Mouse (Mus musculus) midbrain, embryonic 11.5 days (tissue): Measurements from ENCODE around the gene Kdm1a. TPM values are rescaled to one million over a fixed set of nuclear protein-coding genes. Genes with fewer than 3 reads are reported as not detected.
A peak's percentile ranks its signal among the peaks of the same experiment; 100 is the strongest.

Experiments
- ATAC-seq: fragments of 200-750 bp; cut with Nextera tagmentation; 2 replicates; pipeline ENCODE4 v1.8.0; 2017; ENCODE audit warnings: moderate TSS enrichment, moderate library complexity; ENCODE audit not compliant: low FRiP score
- DNase-seq: peaks from one replicate; pipeline ENCODE4 v3.0.0; 2015; ENCODE audit warnings: low spot score; ENCODE audit errors: missing footprints
- H3K27ac ChIP-seq: fragments of 300-500 bp; sonication (generic); 2 replicates; pipeline ENCODE4 v1.5.1; 2014; ENCODE audit warnings: low read depth, low read length
- H3K27me3 ChIP-seq: fragments of 300-500 bp; sonication (generic); 2 replicates; pipeline ENCODE4 v1.6.1; 2014; ENCODE audit warnings: mild to moderate bottlenecking, low read length, moderate library complexity, mixed read lengths; ENCODE audit not compliant: control insufficient read depth, insufficient read depth
- H3K36me3 ChIP-seq: fragments of 300-500 bp; sonication (generic); 2 replicates; pipeline ENCODE4 v1.6.1; 2014; ENCODE audit warnings: mild to moderate bottlenecking, low read length, moderate library complexity, mixed read lengths; ENCODE audit not compliant: control insufficient read depth, insufficient read depth
- H3K4me1 ChIP-seq: fragments of 300-500 bp; sonication (generic); 2 replicates; pipeline ENCODE4 v1.6.1; 2014; ENCODE audit warnings: low read length; ENCODE audit not compliant: control insufficient read depth, insufficient read depth
- H3K4me2 ChIP-seq: fragments of 300-500 bp; sonication (generic); 2 replicates; pipeline ENCODE4 v1.6.1; 2014; ENCODE audit warnings: mild to moderate bottlenecking, moderate library complexity
- H3K4me3 ChIP-seq: fragments of 300-500 bp; sonication (generic); 2 replicates; pipeline ENCODE4 v1.5.1; 2014; ENCODE audit warnings: low read depth, low read length
- H3K9ac ChIP-seq: fragments of 300-500 bp; sonication (generic); 2 replicates; pipeline ENCODE4 v1.6.1; 2014; ENCODE audit warnings: low read length
- H3K9me3 ChIP-seq: fragments of 300-500 bp; sonication (generic); 2 replicates; pipeline ENCODE4 v1.6.1; 2016; ENCODE audit warnings: low read length; ENCODE audit not compliant: control insufficient read depth
- WGBS: fragments of 180-500 bp; shearing (Covaris S2); extraction: QIAGEN DNeasy Blood & Tissue Kit; methylation state at CpG from one replicate; pipeline ENCODE4 v1.1.7; 2014; 5-methylcytosine and 5-hydroxymethylcytosine counted together
- polyA plus RNA-seq: library from polyadenylated mRNA; unstranded; fragments of >200 nt; fragmentation: Nextera tagmentation; extraction: Ambion mirVana; gene quantifications from 2 replicates; pipeline ENCODE4 v1.2.1, GENCODE M21; 2014

Gene Kdm1a
- polyA plus RNA-seq, 1 experiment from 2014 or later: 89.6 TPM

GRCm38 (mm10) chr4:136613657-136614056 is 11.1 kb upstream of the Kdm1a start:
- no peaks in the 10 kb centered on the region for H3K9me3 ChIP-seq
- no peaks in the 10 kb centered on the region for H3K4me1 ChIP-seq
- H3K9ac ChIP-seq: no peak overlapping the region
- H3K4me2 ChIP-seq: no peak overlapping the region
- DNase-seq (peak; percentile 44), ATAC-seq (no peak)
- H3K27ac ChIP-seq: no peak overlapping the region
- H3K36me3 ChIP-seq: no peaks in the 10 kb centered on the region
- no peaks in the 10 kb centered on the region for H3K27me3 ChIP-seq
- WGBS: 72% methylated on average over 7 of the region's 7 CpGs
- no peak overlapping the region for H3K4me3 ChIP-seq

DNA sequence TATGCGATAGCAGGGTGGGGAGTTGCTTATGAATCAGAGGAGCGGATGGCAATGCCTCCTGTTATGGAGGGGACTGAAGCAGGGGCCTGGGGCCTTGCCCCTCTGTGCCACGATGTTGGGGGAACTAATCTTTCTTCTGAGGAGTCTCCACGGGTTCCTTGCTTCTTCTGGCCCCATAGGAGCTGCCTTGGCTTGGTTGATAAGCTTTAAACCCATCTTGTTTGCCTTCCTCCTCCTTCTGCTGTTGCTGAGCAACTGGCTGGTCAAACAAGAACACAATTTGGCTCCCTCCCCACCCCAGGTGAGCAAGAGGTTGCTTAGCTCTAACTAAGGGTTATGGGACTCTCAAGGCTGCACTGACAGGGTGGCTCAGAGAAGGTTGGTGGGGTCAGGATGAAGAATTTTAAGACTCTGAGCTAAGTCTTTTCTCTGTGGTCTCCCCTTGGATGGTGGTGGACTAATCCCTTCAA is 7.9 kb upstream of the Kdm1a start, which contains the start of gene Tex46:
Gene Tex46, plus strand, starts transcription at position 51 of the 470 bp plus-strand sequence.
- WGBS: 57% methylated on average over 4 of the region's 4 CpGs
- H3K9ac ChIP-seq: no peak within 1 kb of the TSS
- ATAC-seq: no peak
- H3K27me3 ChIP-seq: no peaks in the 10 kb centered on the region
- H3K9me3 ChIP-seq: no peaks in the 10 kb centered on the region
- H3K4me2 ChIP-seq: no peak within 1 kb of the TSS
- no peaks in the 10 kb centered on the region for H3K4me1 ChIP-seq
- H3K36me3 ChIP-seq: no peaks in the 10 kb centered on the region
- H3K27ac ChIP-seq: no peak within 1 kb of the TSS
- H3K4me3 ChIP-seq: no peak within 1 kb of the TSS
- peak; percentile 57 for DNase-seq

DNA sequence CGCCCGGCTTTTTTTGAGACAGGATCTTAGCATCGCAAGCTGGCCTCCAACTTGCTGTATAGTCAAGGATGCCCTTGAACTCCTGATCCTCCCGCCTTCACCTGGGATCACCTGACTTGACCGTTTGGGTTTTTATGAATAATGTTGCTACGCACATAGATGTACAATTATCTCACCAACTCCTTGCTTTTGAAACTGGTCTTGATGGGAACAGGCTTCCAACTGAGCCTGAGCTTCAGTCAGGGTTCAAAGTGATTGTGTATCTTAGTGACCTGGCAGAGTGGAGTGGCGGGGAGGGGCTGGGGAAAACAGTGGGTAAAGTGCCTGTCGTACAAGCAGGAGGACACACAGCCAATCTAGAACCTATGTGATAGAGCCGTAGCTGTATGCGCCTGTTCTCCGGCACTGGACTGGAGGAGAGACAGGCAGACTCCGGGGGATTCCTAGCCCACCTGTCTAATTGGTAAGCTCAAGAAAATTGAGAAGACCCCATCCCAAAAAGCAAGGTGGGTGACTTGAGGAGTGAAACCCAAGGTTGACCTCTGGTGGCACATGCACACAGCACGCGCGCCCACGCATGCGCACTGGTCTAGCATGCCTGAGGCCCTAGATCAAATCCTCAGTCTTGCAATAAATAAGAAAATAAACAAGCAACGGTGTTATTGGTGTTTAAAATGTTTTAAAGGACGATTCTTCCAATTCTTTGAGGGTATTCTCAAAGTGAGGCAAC is 3.4 kb upstream of the Kdm1a start:
- Histone ChIP-seq H3K4me3 (no peak overlapping the region), H3K9ac (no peak overlapping the region), H3K36me3 (no peaks in the 10 kb centered on the region), H3K4me2 (no peak overlapping the region), H3K27ac (no peak overlapping the region), H3K4me1 (peaks cover 3% of the 10 kb centered on the region), H3K27me3 (no peaks in the 10 kb centered on the region), H3K9me3 (no peaks in the 10 kb centered on the region)
- ATAC-seq: no peak
- 92% methylated on average over 19 of the region's 19 CpGs for WGBS
- DNase-seq: peak; percentile 37

GRCm38 (mm10) chr4:136602018-136602554 is 437 bp downstream of the Kdm1a start:
- whole genome bisulfite sequencing: under 1% methylated on average over 66 of the region's 68 CpGs
- DNase-seq (peak; percentile 97), ATAC-seq (peak; percentile 65)
- Histone ChIP-seq H3K4me2 (peak overlapping the region; percentile 55), H3K27ac (peak overlapping the region; percentile 79), H3K4me1 (peaks cover 9% of the 10 kb centered on the region), H3K36me3 (no peaks in the 10 kb centered on the region), H3K4me3 (peak overlapping the region; percentile 99), H3K9me3 (no peaks in the 10 kb centered on the region; the same call in 1 of the 2 replicates), H3K27me3 (no peaks in the 10 kb centered on the region), H3K9ac (peak overlapping the region; percentile 99)

DNA sequence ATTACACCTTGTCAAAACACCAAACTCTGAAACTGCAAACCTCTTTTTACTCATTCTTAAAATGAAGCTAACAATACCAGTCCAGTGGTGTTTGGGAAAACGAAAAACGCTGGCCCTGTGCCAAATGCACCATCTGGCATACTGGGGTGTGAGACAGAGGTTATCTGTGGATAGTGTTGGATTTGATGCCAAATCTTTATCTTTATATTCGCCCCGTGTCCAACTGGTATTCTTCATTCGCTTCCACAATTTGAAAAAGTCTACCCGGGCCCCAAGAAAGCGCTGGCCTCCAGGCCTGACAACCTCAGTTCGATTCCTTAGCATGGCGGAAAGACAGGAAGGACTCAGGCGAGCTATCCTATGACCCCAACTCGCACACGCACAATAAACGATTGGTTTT is 1.0 kb downstream of the Kdm1a start:
- Histone ChIP-seq H3K4me2 (peak overlapping the region; percentile 55), H3K27ac (peak overlapping the region; percentile 79; the same call in 1 of the 2 replicates), H3K4me3 (peak overlapping the region; percentile 99), H3K9me3 (no peaks in the 10 kb centered on the region; the same call in 1 of the 2 replicates), H3K4me1 (peaks cover 9% of the 10 kb centered on the region), H3K36me3 (no peaks in the 10 kb centered on the region), H3K9ac (peak overlapping the region; percentile 99), H3K27me3 (no peaks in the 10 kb centered on the region)
- DNase-seq: peak; percentile 94
- ATAC-seq: no peak
- 5% methylated on average over 13 of the region's 13 CpGs for WGBS

DNA sequence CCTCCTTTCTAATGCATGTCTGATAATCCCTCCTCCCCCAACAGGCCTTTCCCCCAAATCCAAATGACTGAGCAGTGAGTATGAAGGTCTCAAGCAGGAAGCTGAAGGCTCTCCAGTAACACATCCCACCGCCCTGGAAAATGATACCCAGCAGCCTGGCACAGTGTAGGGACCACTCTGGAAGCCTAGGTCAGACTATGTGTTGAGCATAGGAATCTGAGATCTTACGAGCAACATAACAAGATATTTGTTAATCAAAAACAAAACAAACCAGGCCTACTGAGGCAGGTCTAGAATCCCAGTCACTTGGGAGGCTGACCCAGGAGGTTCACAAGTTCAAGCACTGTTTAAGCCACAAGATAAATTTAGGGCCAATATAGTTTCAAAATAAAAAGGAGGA is 2.0 kb downstream of the Kdm1a start:
- Histone ChIP-seq H3K4me3 (peak overlapping the region; percentile 99), H3K27ac (no peak overlapping the region), H3K4me2 (peak overlapping the region; percentile 55), H3K27me3 (no peaks in the 10 kb centered on the region), H3K9ac (no peak overlapping the region), H3K36me3 (no peaks in the 10 kb centered on the region), H3K9me3 (no peaks in the 10 kb centered on the region; the same call in 1 of the 2 replicates), H3K4me1 (peaks cover 9% of the 10 kb centered on the region)
- 92% methylated on average over 2 of the region's 2 CpGs for WGBS
- DNase-seq: peak; percentile 83
- ATAC-seq: no peak

DNA sequence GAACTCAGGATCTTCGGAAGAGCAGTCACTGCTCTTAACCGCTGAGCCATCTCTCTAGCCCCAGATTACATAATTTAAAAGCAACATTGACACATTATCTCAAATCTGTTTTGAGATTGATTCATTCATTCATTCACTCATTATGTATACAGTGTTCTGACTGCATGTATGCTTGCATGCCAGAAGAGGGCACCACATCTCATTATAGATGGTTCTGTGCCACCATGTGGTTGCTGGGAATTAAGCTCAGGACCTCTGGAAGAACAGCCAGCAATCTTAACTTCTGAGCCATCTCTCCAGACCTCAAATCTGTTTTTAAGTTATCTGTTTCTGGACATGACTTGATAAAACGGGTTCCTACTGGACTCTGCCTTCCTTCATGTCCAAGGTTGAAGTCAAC is 2.7 kb downstream of the Kdm1a start:
- no peak overlapping the region for H3K9ac ChIP-seq
- no peaks in the 10 kb centered on the region for H3K27me3 ChIP-seq
- no peaks in the 10 kb centered on the region for H3K36me3 ChIP-seq
- H3K4me2 ChIP-seq: no peak overlapping the region
- peak; percentile 84 for DNase-seq
- no peaks in the 10 kb centered on the region; the same call in 1 of the 2 replicates for H3K9me3 ChIP-seq
- no peak overlapping the region for H3K27ac ChIP-seq
- H3K4me3 ChIP-seq: no peak overlapping the region
- H3K4me1 ChIP-seq: peaks cover 9% of the 10 kb centered on the region
- 96% methylated on average over 3 of the region's 3 CpGs for WGBS
- ATAC-seq: no peak

- peak; percentile 67 for DNase-seq
- H3K9ac ChIP-seq: no peak overlapping the region
- no peak overlapping the region for H3K4me2 ChIP-seq
- WGBS: 95% methylated on average over 7 of the region's 7 CpGs
- no peaks in the 10 kb centered on the region for H3K36me3 ChIP-seq
- H3K9me3 ChIP-seq: no peaks in the 10 kb centered on the region; the same call in 1 of the 2 replicates
- H3K27ac ChIP-seq: no peak overlapping the region
- ATAC-seq: no peak
- H3K4me3 ChIP-seq: no peak overlapping the region
- peaks cover 13% of the 10 kb centered on the region for H3K4me1 ChIP-seq
- no peaks in the 10 kb centered on the region for H3K27me3 ChIP-seq
Measured at GRCm38 (mm10) chr4:136598268-136598876, 4.2 kb downstream of the Kdm1a start.

- WGBS: 91% methylated on average over 6 of the region's 6 CpGs
- no peak overlapping the region for H3K9ac ChIP-seq
Measured at GRCm38 (mm10) chr4:136595221-136595620, 7.3 kb downstream of the Kdm1a start.

More at GRCm38 (mm10) chr4:136595221-136595620, 7.3 kb downstream of the Kdm1a start:
- ATAC-seq (no peak), DNase-seq (peak; percentile 59)
- Histone ChIP-seq H3K4me2 (no peak overlapping the region), H3K36me3 (peaks cover 2% of the 10 kb centered on the region; the same call in 1 of the 2 replicates), H3K4me1 (peaks cover 5% of the 10 kb centered on the region; the same call in 1 of the 2 replicates), H3K27ac (no peak overlapping the region), H3K4me3 (no peak overlapping the region), H3K27me3 (no peaks in the 10 kb centered on the region), H3K9me3 (no peaks in the 10 kb centered on the region; the same call in 1 of the 2 replicates)
